Mouse (Mus musculus): ENCODE results near the gene Synpo2l. TPM values are rescaled to one million over a fixed set of nuclear protein-coding genes. Genes with fewer than 3 reads are reported as not detected.
A peak's percentile ranks its signal among the peaks of the same experiment; 100 is the strongest.

Synpo2l gene
- polyA plus RNA-seq, 1 experiment from 2014 or later, result 0.14 TPM

- H3K9ac ChIP-seq, result peak overlapping the region; percentile 73
- H3K4me3 ChIP-seq, result peak overlapping the region; percentile 70
- H3K27me3 ChIP-seq (replicated peaks), result no peaks in the 10 kb centered on the region
- H3K4me1 ChIP-seq, result peaks cover 58% of the 10 kb centered on the region
- H3K36me3 ChIP-seq (replicated peaks), result peaks cover 28% of the 10 kb centered on the region
- peak overlapping the region; percentile 84 for H3K4me2 ChIP-seq
- no peaks in the 10 kb centered on the region for H3K9me3 ChIP-seq
- H3K27ac ChIP-seq, result peak overlapping the region; percentile 96
- peak; percentile 5; the same call in 1 of the 2 replicates for ATAC-seq (replicated peaks)
- WGBS, result 14% methylated on average over 27 of the region's 27 CpGs
These were observed 27.8 kb upstream of the Synpo2l start for GRCm38 (mm10) chr14:20695761-20696520.

GRCm38 (mm10) chr14:20694884-20695760 lies 27.0 kb upstream of the Synpo2l start, which contains the start of gene Fut11:
TSS of gene Fut11 (plus strand) at chr14:20694968.
- Histone ChIP-seq H3K4me1 (peaks cover 50% of the 10 kb centered on the region), H3K27me3 (replicated peaks) (no peaks in the 10 kb centered on the region), H3K27ac (peak within 1 kb of the TSS; percentile 96), H3K9ac (peak within 1 kb of the TSS; percentile 73), H3K4me2 (peak within 1 kb of the TSS; percentile 84), H3K36me3 (replicated peaks) (peaks cover 32% of the 10 kb centered on the region), H3K9me3 (no peaks in the 10 kb centered on the region), H3K4me3 (peak within 1 kb of the TSS; percentile 70)
- ATAC-seq (replicated peaks), result peak; percentile 94
- WGBS, result under 1% methylated on average over 111 of the region's 111 CpGs

- Histone ChIP-seq H3K27me3 (replicated peaks) (no peaks in the 10 kb centered on the region), H3K4me1 (peaks cover 42% of the 10 kb centered on the region), H3K4me2 (peak overlapping the region; percentile 84), H3K36me3 (replicated peaks) (peaks cover 40% of the 10 kb centered on the region), H3K9ac (peak overlapping the region; percentile 73), H3K4me3 (peak overlapping the region; percentile 70), H3K27ac (peak overlapping the region; percentile 96), H3K9me3 (no peaks in the 10 kb centered on the region)
- WGBS, result 48% methylated on average over 13 of the region's 13 CpGs
- ATAC-seq (replicated peaks), result peak; percentile 45; the same call in 1 of the 2 replicates
These were observed 26.2 kb upstream of the Synpo2l start for GRCm38 (mm10) chr14:20694185-20694883.

- no peaks in the 10 kb centered on the region for H3K9me3 ChIP-seq
- no peak overlapping the region for H3K4me2 ChIP-seq
- no peak overlapping the region for H3K27ac ChIP-seq
- H3K4me1 ChIP-seq, result peaks cover 36% of the 10 kb centered on the region
- H3K27me3 ChIP-seq (replicated peaks), result no peaks in the 10 kb centered on the region
- no peak overlapping the region for H3K9ac ChIP-seq
- peaks cover 47% of the 10 kb centered on the region for H3K36me3 ChIP-seq (replicated peaks)
- no peak overlapping the region for H3K4me3 ChIP-seq
- no peak for ATAC-seq (replicated peaks)
- WGBS, result 97% methylated on average over 10 of the region's 10 CpGs
These were observed 25.5 kb upstream of the Synpo2l start for GRCm38 (mm10) chr14:20693589-20694101.

GRCm38 (mm10) chr14:20691772-20692171 lies 23.6 kb upstream of the Synpo2l start:
- H3K9ac ChIP-seq, result no peak overlapping the region
- H3K27ac ChIP-seq, result no peak overlapping the region
- no peak for ATAC-seq (replicated peaks)
- H3K9me3 ChIP-seq, result no peaks in the 10 kb centered on the region
- H3K4me2 ChIP-seq, result no peak overlapping the region
- no peak overlapping the region for H3K4me3 ChIP-seq
- no peaks in the 10 kb centered on the region for H3K27me3 ChIP-seq (replicated peaks)
- 92% methylated on average over 6 of the region's 6 CpGs for WGBS
- peaks cover 65% of the 10 kb centered on the region for H3K36me3 ChIP-seq (replicated peaks)
- H3K4me1 ChIP-seq, result peaks cover 17% of the 10 kb centered on the region

GRCm38 (mm10) chr14:20689009-20689408 lies 20.9 kb upstream of the Synpo2l start:
- peaks cover 92% of the 10 kb centered on the region for H3K36me3 ChIP-seq (replicated peaks)
- H3K4me1 ChIP-seq, result peaks cover under 1% of the 10 kb centered on the region; the same call in 1 of the 2 replicates
- H3K9ac ChIP-seq, result no peak overlapping the region
- H3K27me3 ChIP-seq (replicated peaks), result no peaks in the 10 kb centered on the region
- no peak overlapping the region for H3K4me3 ChIP-seq
- no peaks in the 10 kb centered on the region for H3K9me3 ChIP-seq
- WGBS, result 94% methylated on average over 2 of the region's 2 CpGs
- no peak overlapping the region for H3K27ac ChIP-seq
- H3K4me2 ChIP-seq, result no peak overlapping the region
- no peak for ATAC-seq (replicated peaks)

GRCm38 (mm10) chr14:20686576-20686975 lies 18.4 kb upstream of the Synpo2l start:
- Histone ChIP-seq H3K9me3 (no peaks in the 10 kb centered on the region), H3K4me2 (no peak overlapping the region), H3K36me3 (replicated peaks) (peaks cover 92% of the 10 kb centered on the region), H3K27me3 (replicated peaks) (no peaks in the 10 kb centered on the region), H3K4me3 (no peak overlapping the region), H3K9ac (no peak overlapping the region), H3K27ac (no peak overlapping the region), H3K4me1 (no peaks in the 10 kb centered on the region)
- WGBS, result 97% methylated on average over 3 of the region's 3 CpGs
- no peak for ATAC-seq (replicated peaks)

- ATAC-seq (replicated peaks), result no peak
- Histone ChIP-seq H3K27ac (no peak overlapping the region), H3K36me3 (replicated peaks) (peaks cover 81% of the 10 kb centered on the region), H3K9me3 (no peaks in the 10 kb centered on the region), H3K9ac (no peak overlapping the region), H3K4me1 (no peaks in the 10 kb centered on the region), H3K4me2 (no peak overlapping the region), H3K4me3 (no peak overlapping the region), H3K27me3 (replicated peaks) (no peaks in the 10 kb centered on the region)
- 82% methylated on average over 3 of the region's 3 CpGs for WGBS
These were observed 14.3 kb upstream of the Synpo2l start for GRCm38 (mm10) chr14:20682498-20682897.

GRCm38 (mm10) chr14:20681742-20682141 lies 13.6 kb upstream of the Synpo2l start:
- no peak overlapping the region for H3K4me3 ChIP-seq
- WGBS, result 91% methylated on average over 2 of the region's 2 CpGs
- H3K4me2 ChIP-seq, result no peak overlapping the region
- no peaks in the 10 kb centered on the region; the same call in 1 of the 2 replicates for H3K4me1 ChIP-seq
- H3K9me3 ChIP-seq, result no peaks in the 10 kb centered on the region
- no peaks in the 10 kb centered on the region for H3K27me3 ChIP-seq (replicated peaks)
- peaks cover 77% of the 10 kb centered on the region for H3K36me3 ChIP-seq (replicated peaks)
- H3K9ac ChIP-seq, result no peak overlapping the region
- no peak for ATAC-seq (replicated peaks)
- no peak overlapping the region for H3K27ac ChIP-seq

GRCm38 (mm10) chr14:20677906-20678305 lies 9.8 kb upstream of the Synpo2l start:
- 95% methylated on average over 4 of the region's 4 CpGs for WGBS
- Histone ChIP-seq H3K36me3 (replicated peaks) (peaks cover 49% of the 10 kb centered on the region), H3K27me3 (replicated peaks) (no peaks in the 10 kb centered on the region), H3K9me3 (no peaks in the 10 kb centered on the region), H3K4me1 (peaks cover 19% of the 10 kb centered on the region), H3K4me2 (no peak overlapping the region), H3K4me3 (no peak overlapping the region), H3K9ac (no peak overlapping the region), H3K27ac (no peak overlapping the region)
- ATAC-seq (replicated peaks), result no peak

- peak within 1 kb of the TSS; percentile 89 for H3K4me2 ChIP-seq
- H3K27me3 ChIP-seq (replicated peaks), result 0 out of 2 replicates have a peak, but pooled peaks cover 5% of the 10 kb centered on the region
- H3K36me3 ChIP-seq (replicated peaks), result peaks cover 28% of the 10 kb centered on the region
- WGBS, result under 1% methylated on average over 43 of the region's 43 CpGs
- H3K9ac ChIP-seq, result peak within 1 kb of the TSS; percentile 81
- H3K4me1 ChIP-seq, result peaks cover 19% of the 10 kb centered on the region
- H3K9me3 ChIP-seq, result no peaks in the 10 kb centered on the region
- ATAC-seq (replicated peaks), result peak; percentile 97
- H3K27ac ChIP-seq, result peak within 1 kb of the TSS; percentile 85
- peak within 1 kb of the TSS; percentile 85 for H3K4me3 ChIP-seq
These were observed 6.1 kb upstream of the Synpo2l start, which contains the start of gene Sec24c for GRCm38 (mm10) chr14:20674064-20674833. TSS of gene Sec24c (plus strand) at chr14:20674308.

Measured in midbrain, embryonic 15.5 days (tissue).